Mouse (Mus musculus) embryo, embryonic 9.5 days (tissue): Measurements from ENCODE around the gene Sh3bgrl2.
A peak's percentile ranks its signal among the peaks of the same experiment; 100 is the strongest.

Experiments used
- DNase-seq: peaks from one replicate; pipeline ENCODE4 v3.0.0-alpha.2; 2017; ENCODE audit errors: extremely low spot score

The Sh3bgrl2 gene

GRCm38 (mm10) chr9:83589680-83590467, 41.7 kb downstream of the Sh3bgrl2 start:
- DNase-seq, result no peak

GRCm38 (mm10) chr9:83591848-83592456, 43.8 kb downstream of the Sh3bgrl2 start:
- no peak for DNase-seq

GRCm38 (mm10) chr9:83593811-83594210, 45.7 kb downstream of the Sh3bgrl2 start:
- DNase-seq, result no peak

GRCm38 (mm10) chr9:83596132-83596531, 48.0 kb downstream of the Sh3bgrl2 start:
- DNase-seq, result no peak

DNA sequence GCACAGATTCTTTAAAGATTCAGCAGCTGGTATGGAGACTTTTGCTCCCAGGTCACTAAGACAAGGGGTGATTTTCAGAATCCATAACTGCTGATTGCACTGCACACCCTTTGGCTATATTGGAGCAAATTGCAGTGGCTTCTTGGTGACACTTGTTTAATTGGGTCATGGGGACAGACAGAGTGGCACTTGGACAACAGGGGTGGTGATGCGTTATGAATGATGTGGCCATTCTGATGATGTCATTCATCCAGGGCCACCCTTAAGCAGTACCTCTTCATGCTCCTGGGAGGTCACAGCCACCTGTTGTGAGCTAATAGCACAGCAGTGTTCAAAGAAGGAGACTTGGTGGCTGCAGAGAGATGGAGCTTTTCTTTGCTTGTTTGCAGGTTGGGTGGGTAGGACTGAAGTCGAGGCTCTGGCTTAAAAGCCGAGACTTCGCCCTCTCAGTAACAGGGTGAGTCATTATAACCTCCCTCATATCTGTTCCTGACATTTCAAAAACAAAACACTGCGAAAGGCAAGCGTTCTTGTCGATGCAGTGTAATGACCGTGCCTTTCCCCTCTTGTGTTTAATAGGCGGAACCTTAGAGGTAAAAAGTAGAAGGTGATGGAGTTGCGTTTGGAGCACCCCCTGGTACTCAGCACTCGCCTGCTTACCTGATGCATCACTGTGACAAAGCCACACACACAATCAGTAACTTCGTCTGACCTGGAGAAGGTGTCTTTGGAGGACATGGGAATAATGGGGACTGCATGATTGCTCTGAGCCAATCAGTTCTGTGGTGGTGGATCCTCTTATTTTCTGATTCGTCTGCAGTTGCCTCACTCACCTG, 48.7 kb downstream of the Sh3bgrl2 start:
- no peak for DNase-seq

- no peak for DNase-seq
These were observed 49.9 kb downstream of the Sh3bgrl2 start for GRCm38 (mm10) chr9:83598047-83598446.

- DNase-seq, result no peak
These were observed 51.4 kb downstream of the Sh3bgrl2 start for GRCm38 (mm10) chr9:83599505-83599904.

GRCm38 (mm10) chr9:83600286-83601048, 52.3 kb downstream of the Sh3bgrl2 start:
- no peak for DNase-seq

DNA sequence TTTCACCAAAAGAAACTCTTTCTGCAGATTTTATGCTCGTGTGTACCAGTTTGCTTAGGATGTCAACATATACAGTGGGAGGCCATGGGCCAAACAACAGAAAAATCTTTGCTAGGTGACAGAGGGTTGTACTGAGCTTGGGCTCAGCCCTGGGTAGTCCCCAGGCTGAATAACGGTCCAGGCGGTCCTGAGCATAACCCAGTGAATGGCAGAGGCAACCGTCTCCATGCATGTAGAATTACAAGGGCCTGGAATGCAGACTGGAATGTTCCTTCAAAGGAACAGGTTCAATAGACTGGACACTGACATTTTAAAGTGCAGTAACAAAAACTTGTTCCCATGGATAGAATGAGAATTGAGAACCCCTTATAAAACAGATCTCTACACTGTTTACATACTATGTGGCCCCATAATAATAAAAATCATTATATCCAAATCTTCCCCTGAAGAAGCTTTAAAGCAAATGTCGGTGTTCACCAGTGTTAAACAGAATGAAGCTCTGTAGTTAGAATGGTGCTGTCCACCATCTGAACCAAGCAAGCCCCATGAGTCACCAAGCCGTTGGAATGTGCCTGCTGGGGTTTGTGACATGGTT, 54.1 kb downstream of the Sh3bgrl2 start:
- no peak for DNase-seq

DNA sequence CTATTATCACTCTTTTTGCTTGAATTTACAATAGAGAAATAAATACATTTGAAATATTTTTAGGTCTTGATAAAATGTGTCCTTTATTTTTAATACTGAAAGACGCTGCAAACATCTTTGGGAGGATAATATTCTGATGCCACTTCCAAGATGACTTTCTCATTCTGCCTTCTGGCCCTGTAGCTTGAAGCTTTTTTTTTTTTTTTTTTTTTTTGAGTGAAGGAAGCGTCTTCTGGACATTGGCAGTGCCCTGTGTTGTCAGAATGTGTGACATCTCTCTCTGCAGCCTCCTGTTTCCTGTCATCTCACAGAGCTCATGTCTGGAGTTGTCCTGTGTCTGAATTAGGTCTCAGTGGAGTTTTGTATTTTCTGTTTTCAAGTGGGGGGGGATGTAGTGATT, 55.0 kb downstream of the Sh3bgrl2 start:
- DNase-seq, result no peak

GRCm38 (mm10) chr9:83605886-83606640, 57.9 kb downstream of the Sh3bgrl2 start:
- DNase-seq, result no peak

- DNase-seq, result no peak
These were observed 60.0 kb downstream of the Sh3bgrl2 start for GRCm38 (mm10) chr9:83608135-83608534.

GRCm38 (mm10) chr9:83609422-83610297, 61.5 kb downstream of the Sh3bgrl2 start:
- peak; percentile 83 for DNase-seq

GRCm38 (mm10) chr9:83615912-83616585, 67.9 kb downstream of the Sh3bgrl2 start:
- no peak for DNase-seq

- no peak for DNase-seq
These were observed 68.5 kb downstream of the Sh3bgrl2 start for GRCm38 (mm10) chr9:83616586-83617081.

DNA sequence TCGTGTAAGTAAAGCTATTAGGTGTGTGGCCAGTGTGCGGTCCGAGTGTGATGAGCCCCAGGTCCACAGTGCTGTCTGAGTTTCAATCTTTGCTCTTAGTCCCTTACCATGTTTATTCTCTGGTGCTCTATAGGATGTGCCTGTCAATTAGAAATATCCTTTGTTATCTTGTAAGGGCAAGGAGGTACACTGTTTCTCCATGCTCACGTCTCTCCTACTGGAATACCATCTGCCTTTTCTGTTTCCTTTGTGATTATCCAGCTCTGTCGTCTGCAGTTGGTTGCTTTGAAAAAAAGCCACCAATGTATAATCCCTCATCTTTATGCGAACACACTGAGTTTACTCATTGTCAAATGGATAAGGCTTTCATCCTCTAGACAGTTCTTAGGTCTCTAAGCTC, 75.3 kb downstream of the Sh3bgrl2 start:
- no peak for DNase-seq

- no peak for DNase-seq
These were observed 76.1 kb downstream of the Sh3bgrl2 start for GRCm38 (mm10) chr9:83624193-83624592.

- DNase-seq, result no peak
These were observed 77.0 kb downstream of the Sh3bgrl2 start for GRCm38 (mm10) chr9:83625085-83625484.
